Mouse (Mus musculus): ENCODE measurements at regions not wholly inside any gene's neighbourhood (a gene's known extent, or its start where the extent isn't known, plus 50 kb on each side); places are given as distances from the start of the nearest gene placed in this dataset.

GRCm38 (mm10) chr4:82164058-82164457, 541.5 kb downstream of the Nfib start:
- Histone ChIP-seq H3K27ac (ENCODE audit: low read depth, low read length) (no peak overlapping the region), H3K4me1 (ENCODE audit: insufficient read depth) (no peaks in the 10 kb centered on the region), H3K4me3 (ENCODE audit: low read depth, low read length) (no peak overlapping the region), H3K9me3 (ENCODE audit: low read length) (no peaks in the 10 kb centered on the region), H3K9ac (no peak overlapping the region), H3K4me2 (ENCODE audit: low read depth) (no peak overlapping the region), H3K27me3 (ENCODE audit: insufficient read depth, low read length) (no peaks in the 10 kb centered on the region), H3K36me3 (ENCODE audit: insufficient read depth) (no peaks in the 10 kb centered on the region)
- 88% methylated on average over 1 of the region's 1 CpGs for WGBS
- ATAC-seq (no peak), DNase-seq (no peak)
- TF ChIP-seq CTCF (IDR thresholded peaks at IDR 0.05; ENCODE audit: low read depth): no peak

GRCm38 (mm10) chr4:82161818-82162217, 543.7 kb downstream of the Nfib start:
- ATAC-seq: no peak
- Histone ChIP-seq H3K27me3 (ENCODE audit: insufficient read depth, low read length) (no peaks in the 10 kb centered on the region), H3K27ac (ENCODE audit: low read depth, low read length) (no peak overlapping the region), H3K9ac (no peak overlapping the region), H3K9me3 (ENCODE audit: low read length) (no peaks in the 10 kb centered on the region), H3K4me2 (ENCODE audit: low read depth) (no peak overlapping the region), H3K36me3 (ENCODE audit: insufficient read depth) (no peaks in the 10 kb centered on the region), H3K4me3 (ENCODE audit: low read depth, low read length) (no peak overlapping the region), H3K4me1 (ENCODE audit: insufficient read depth) (no peaks in the 10 kb centered on the region)
- TF ChIP-seq CTCF (IDR thresholded peaks at IDR 0.05; ENCODE audit: low read depth): no peak
- WGBS: 77% methylated on average over 2 of the region's 2 CpGs
- DNase-seq: no peak

GRCm38 (mm10) chr4:82161232-82161631, 544.3 kb downstream of the Nfib start:
- no peaks in the 10 kb centered on the region for H3K9me3 ChIP-seq (ENCODE audit: low read length)
- WGBS: 68% methylated on average over 2 of the region's 2 CpGs
- H3K4me3 ChIP-seq (ENCODE audit: low read depth, low read length): no peak overlapping the region
- H3K4me1 ChIP-seq (ENCODE audit: insufficient read depth): no peaks in the 10 kb centered on the region
- no peak overlapping the region for H3K4me2 ChIP-seq (ENCODE audit: low read depth)
- TF ChIP-seq CTCF (IDR thresholded peaks at IDR 0.05; ENCODE audit: low read depth): no peak
- no peaks in the 10 kb centered on the region for H3K36me3 ChIP-seq (ENCODE audit: insufficient read depth)
- no peaks in the 10 kb centered on the region for H3K27me3 ChIP-seq (ENCODE audit: insufficient read depth, low read length)
- H3K27ac ChIP-seq (ENCODE audit: low read depth, low read length): no peak overlapping the region
- ATAC-seq: no peak
- DNase-seq: no peak
- no peak overlapping the region for H3K9ac ChIP-seq

- Histone ChIP-seq H3K36me3 (ENCODE audit: insufficient read depth) (no peaks in the 10 kb centered on the region), H3K9me3 (ENCODE audit: low read length) (no peaks in the 10 kb centered on the region), H3K27ac (ENCODE audit: low read depth, low read length) (no peak overlapping the region), H3K4me2 (ENCODE audit: low read depth) (no peak overlapping the region), H3K27me3 (ENCODE audit: insufficient read depth, low read length) (no peaks in the 10 kb centered on the region), H3K9ac (no peak overlapping the region), H3K4me3 (ENCODE audit: low read depth, low read length) (no peak overlapping the region), H3K4me1 (ENCODE audit: insufficient read depth) (no peaks in the 10 kb centered on the region)
- TF ChIP-seq CTCF (IDR thresholded peaks at IDR 0.05; ENCODE audit: low read depth): no peak
- ATAC-seq (no peak), DNase-seq (no peak)
- WGBS: 84% methylated on average over 5 of the region's 5 CpGs
Observed at GRCm38 (mm10) chr4:82160233-82160632, 545.3 kb downstream of the Nfib start.

- Histone ChIP-seq H3K27me3 (ENCODE audit: insufficient read depth, low read length) (no peaks in the 10 kb centered on the region), H3K4me2 (ENCODE audit: low read depth) (no peak overlapping the region), H3K4me1 (ENCODE audit: insufficient read depth) (no peaks in the 10 kb centered on the region), H3K27ac (ENCODE audit: low read depth, low read length) (no peak overlapping the region), H3K4me3 (ENCODE audit: low read depth, low read length) (no peak overlapping the region), H3K9me3 (ENCODE audit: low read length) (no peaks in the 10 kb centered on the region), H3K9ac (no peak overlapping the region), H3K36me3 (ENCODE audit: insufficient read depth) (no peaks in the 10 kb centered on the region)
- 40% methylated on average over 7 of the region's 7 CpGs for WGBS
- TF ChIP-seq CTCF (IDR thresholded peaks at IDR 0.05; ENCODE audit: low read depth): no peak
- DNase-seq (no peak), ATAC-seq (no peak)
Observed at GRCm38 (mm10) chr4:82155642-82156320, 549.8 kb downstream of the Nfib start.

GRCm38 (mm10) chr4:82154021-82154555, 551.5 kb downstream of the Nfib start:
- Histone ChIP-seq H3K9ac (no peak overlapping the region), H3K36me3 (ENCODE audit: insufficient read depth) (no peaks in the 10 kb centered on the region), H3K27ac (ENCODE audit: low read depth, low read length) (no peak overlapping the region), H3K9me3 (ENCODE audit: low read length) (no peaks in the 10 kb centered on the region), H3K27me3 (ENCODE audit: insufficient read depth, low read length) (no peaks in the 10 kb centered on the region), H3K4me3 (ENCODE audit: low read depth, low read length) (no peak overlapping the region), H3K4me2 (ENCODE audit: low read depth) (no peak overlapping the region), H3K4me1 (ENCODE audit: insufficient read depth) (no peaks in the 10 kb centered on the region)
- DNase-seq: no peak
- 64% methylated on average over 9 of the region's 9 CpGs for WGBS
- no peak for TF ChIP-seq CTCF (IDR thresholded peaks at IDR 0.05; ENCODE audit: low read depth)
- ATAC-seq: no peak

GRCm38 (mm10) chr4:82153604-82154003, 551.9 kb downstream of the Nfib start:
- ATAC-seq (no peak), DNase-seq (no peak)
- Histone ChIP-seq H3K4me3 (ENCODE audit: low read depth, low read length) (no peak overlapping the region), H3K9ac (no peak overlapping the region), H3K9me3 (ENCODE audit: low read length) (no peaks in the 10 kb centered on the region), H3K27ac (ENCODE audit: low read depth, low read length) (no peak overlapping the region), H3K27me3 (ENCODE audit: insufficient read depth, low read length) (no peaks in the 10 kb centered on the region), H3K4me1 (ENCODE audit: insufficient read depth) (no peaks in the 10 kb centered on the region), H3K4me2 (ENCODE audit: low read depth) (no peak overlapping the region), H3K36me3 (ENCODE audit: insufficient read depth) (no peaks in the 10 kb centered on the region)
- 63% methylated on average over 5 of the region's 5 CpGs for WGBS
- TF ChIP-seq CTCF (IDR thresholded peaks at IDR 0.05; ENCODE audit: low read depth): no peak
